Mouse (Mus musculus) embryonic fibroblast, embryonic 13.5 days (primary cell): ENCODE measurements at regions not wholly inside any gene's neighbourhood (a gene's known extent, or its start where the extent isn't known, plus 50 kb on each side); places are given as distances from the start of the nearest gene placed in this dataset.

Experiments used
- CTCF ChIP-seq: IDR thresholded peaks from 2 replicates; pipeline ENCODE4 v1.5.1; 2011; ENCODE audit warnings: mild to moderate bottlenecking, control low read depth, low read length, moderate library complexity, borderline replicate concordance; ENCODE audit not compliant: insufficient read depth
- POLR2A ChIP-seq: IDR thresholded peaks from 2 replicates; pipeline ENCODE4 v1.6.1; 2011; ENCODE audit warnings: low read depth, mild to moderate bottlenecking, control low read depth, low read length, moderate library complexity

DNA sequence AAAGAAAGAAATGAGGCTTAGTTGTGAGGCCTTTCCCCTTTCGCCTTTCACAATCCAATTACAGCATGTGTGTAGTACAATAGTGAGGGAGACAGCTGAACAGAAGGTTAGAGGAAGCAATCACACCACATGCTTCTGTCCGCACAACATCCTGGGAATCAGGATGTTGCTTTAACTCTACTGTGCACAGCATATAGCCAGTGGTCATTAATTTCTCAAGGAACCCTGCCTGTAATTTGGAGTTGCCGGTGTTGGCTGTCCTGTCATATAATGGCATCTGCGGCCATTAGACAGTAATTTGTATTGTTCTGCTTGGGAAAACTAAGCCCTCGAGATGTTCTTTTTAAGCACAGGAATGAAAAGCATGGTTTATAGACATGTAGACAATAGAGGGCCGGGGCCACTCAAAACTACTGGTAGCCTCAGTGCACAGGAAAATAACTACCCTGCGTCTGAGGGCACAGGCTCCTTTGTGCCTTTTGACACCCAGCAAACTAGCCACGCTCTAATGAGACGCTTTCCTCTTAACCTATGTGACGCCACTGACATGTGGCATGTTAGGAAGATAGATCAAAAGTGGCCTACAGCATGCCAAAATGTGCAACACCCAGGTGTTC lies 233.2 kb upstream of the Robo2 start:
- no peak for TF ChIP-seq POLR2A
- TF ChIP-seq CTCF, result no peak
